Mouse (Mus musculus): ENCODE measurements around the gene Rad51.

Gene Rad51

GRCm38 (mm10) chr2:119163999-119164398 lies 51.4 kb downstream of the Rad51 start:
- DNase-seq (ENCODE audit: extremely low spot score, low read depth, low spot score): no peak

GRCm38 (mm10) chr2:119165401-119165800 lies 52.8 kb downstream of the Rad51 start:
- DNase-seq (ENCODE audit: extremely low spot score, low read depth, low spot score): no peak

- DNase-seq (ENCODE audit: extremely low spot score, low read depth, low spot score): no peak
Observed at GRCm38 (mm10) chr2:119166901-119167865, 54.6 kb downstream of the Rad51 start, which contains the start of gene Gchfr. TSS of gene Gchfr (plus strand) at chr2:119167773.

GRCm38 (mm10) chr2:119167866-119168256 lies 55.3 kb downstream of the Rad51 start:
- DNase-seq (ENCODE audit: extremely low spot score, low read depth, low spot score): no peak

GRCm38 (mm10) chr2:119170282-119170681 lies 57.7 kb downstream of the Rad51 start:
- DNase-seq (ENCODE audit: extremely low spot score, low read depth, low spot score): no peak

- DNase-seq (ENCODE audit: extremely low spot score, low read depth, low spot score): no peak
Observed at GRCm38 (mm10) chr2:119171574-119171973, 59.0 kb downstream of the Rad51 start.

GRCm38 (mm10) chr2:119172446-119172845 lies 59.9 kb downstream of the Rad51 start:
- DNase-seq (ENCODE audit: extremely low spot score, low read depth, low spot score): no peak

- DNase-seq (ENCODE audit: extremely low spot score, low read depth, low spot score): no peak
Observed at GRCm38 (mm10) chr2:119172862-119173576, 60.4 kb downstream of the Rad51 start.

- no peak for DNase-seq (ENCODE audit: extremely low spot score, low read depth, low spot score)
Observed at GRCm38 (mm10) chr2:119173991-119174651, 61.5 kb downstream of the Rad51 start, which contains the start of gene Gm14137. TSS of gene Gm14137 (plus strand) at chr2:119174509.

- DNase-seq (ENCODE audit: extremely low spot score, low read depth, low spot score): no peak
Observed at GRCm38 (mm10) chr2:119174866-119175265, 62.3 kb downstream of the Rad51 start.

GRCm38 (mm10) chr2:119175614-119176013 lies 63.0 kb downstream of the Rad51 start:
- no peak for DNase-seq (ENCODE audit: extremely low spot score, low read depth, low spot score)

- DNase-seq (ENCODE audit: extremely low spot score, low read depth, low spot score): no peak
Observed at GRCm38 (mm10) chr2:119176761-119177160, 64.2 kb downstream of the Rad51 start.

- DNase-seq (ENCODE audit: extremely low spot score, low read depth, low spot score): no peak
Observed at GRCm38 (mm10) chr2:119177384-119177939, 64.9 kb downstream of the Rad51 start.

- DNase-seq (ENCODE audit: extremely low spot score, low read depth, low spot score): no peak
Observed at GRCm38 (mm10) chr2:119182914-119183313, 70.3 kb downstream of the Rad51 start.

GRCm38 (mm10) chr2:119189029-119189710 lies 76.6 kb downstream of the Rad51 start:
- DNase-seq (ENCODE audit: extremely low spot score, low read depth, low spot score): no peak

- DNase-seq (ENCODE audit: extremely low spot score, low read depth, low spot score): no peak
Observed at GRCm38 (mm10) chr2:119190969-119191368, 78.4 kb downstream of the Rad51 start.

GRCm38 (mm10) chr2:119194140-119194539 lies 81.5 kb downstream of the Rad51 start:
- DNase-seq (ENCODE audit: extremely low spot score, low read depth, low spot score): no peak

GRCm38 (mm10) chr2:119196316-119197108 lies 83.9 kb downstream of the Rad51 start:
- DNase-seq (ENCODE audit: extremely low spot score, low read depth, low spot score): no peak

Measured in hindlimb bud, embryonic 11.5 days (tissue).